Mouse (Mus musculus) stomach, postnatal 0 days (tissue): ENCODE data around the gene Zc3h12b.

Experiments
- CTCF ChIP-seq: IDR thresholded peaks from 2 replicates; pipeline ENCODE4 v1.5.1; 2016; ENCODE audit warnings: antibody characterized with exemption, low read depth, mild to moderate bottlenecking, moderate library complexity
- EP300 ChIP-seq: optimal IDR thresholded peaks from 2 replicates; pipeline ENCODE3; 2016; ENCODE audit warnings: antibody characterized with exemption

GRCm38 (mm10) chrX:95963366-95963765, 251.9 kb downstream of the Zc3h12b start:
- TF ChIP-seq CTCF (no peak), EP300 (no peak)
